Mouse (Mus musculus) megakaryocyte, adult 5-6 weeks (primary cell): ENCODE results near the gene Gm21974. TPM values are rescaled to one million over a fixed set of nuclear protein-coding genes. Genes with fewer than 3 reads are reported as not detected.
"Not testable (repeated sequence)": the region's sequence is repeated elsewhere in the genome, so short reads cannot be mapped to it uniquely, and the experiment has no call there.

Experiments
- ATAC-seq: 2 replicates; pipeline ENCODE4 v1.8.0; 2016; ENCODE audit warnings: mild to moderate bottlenecking, inconsistent platforms; ENCODE audit not compliant: poor library complexity, severe bottlenecking
- total RNA-seq, 2 experiments: library from RNA; stranded (forward) in 1 of 2; stranded (reverse) in 1 of 2; fragments of 153-499, 151-499 nt in 1 of 2; fragments of 221-1000, 200-1000 nt in 1 of 2; gene quantifications; 2 replicates each; pipeline versions ENCODE4 v1.2.3 to v1.2.4; 2015 to 2017

Gene Gm21974
- total RNA-seq, 2 experiments from 2014 or later: not detected

- ATAC-seq: 0 out of 2 replicates have a peak, but pooled peaks have one; percentile 23
Observed at GRCm38 (mm10) chr7:127918203-127918602, 22.9 kb upstream of the Gm21974 start.

GRCm38 (mm10) chr7:127915293-127915692, 20.0 kb upstream of the Gm21974 start:
- no peak for ATAC-seq

GRCm38 (mm10) chr7:127912938-127913337, 17.7 kb upstream of the Gm21974 start:
- ATAC-seq: no peak

- ATAC-seq: peak; percentile 100
Observed at GRCm38 (mm10) chr7:127912190-127912871, 17.1 kb upstream of the Gm21974 start, which contains the start of gene Kat8. Gene Kat8 (plus strand): TSS chr7:127912516.

GRCm38 (mm10) chr7:127908656-127909055, 13.4 kb upstream of the Gm21974 start:
- no peak for ATAC-seq

GRCm38 (mm10) chr7:127907939-127908338, 12.7 kb upstream of the Gm21974 start:
- no peak for ATAC-seq

- ATAC-seq: peak; percentile 86
Observed at GRCm38 (mm10) chr7:127903971-127904796, 8.9 kb upstream of the Gm21974 start, which contains the start of gene Bckdk. Gene Bckdk (plus strand): TSS chr7:127904082.

GRCm38 (mm10) chr7:127901772-127902171, 6.5 kb upstream of the Gm21974 start:
- no peak for ATAC-seq

GRCm38 (mm10) chr7:127899997-127900396, 4.7 kb upstream of the Gm21974 start:
- ATAC-seq: no peak

GRCm38 (mm10) chr7:127898179-127898956, 3.1 kb upstream of the Gm21974 start:
- ATAC-seq: no peak

- no peak for ATAC-seq
Observed at GRCm38 (mm10) chr7:127897542-127897941, 2.3 kb upstream of the Gm21974 start.

- ATAC-seq: peak; percentile 45; the same call in 1 of the 2 replicates
Observed at GRCm38 (mm10) chr7:127896384-127896783, 1.1 kb upstream of the Gm21974 start.

GRCm38 (mm10) chr7:127895891-127896290, 637 bp upstream of the Gm21974 start:
- not testable (repeated sequence) for ATAC-seq

GRCm38 (mm10) chr7:127894480-127894879, 774 bp downstream of the Gm21974 start:
- no peak for ATAC-seq

GRCm38 (mm10) chr7:127890798-127891197, 4.5 kb downstream of the Gm21974 start, which contains the start of gene Prss53:
Gene Prss53 (minus strand): TSS chr7:127890970.
- no peak for ATAC-seq

GRCm38 (mm10) chr7:127888821-127889220, 6.4 kb downstream of the Gm21974 start:
- ATAC-seq: peak; percentile 35; the same call in 1 of the 2 replicates

GRCm38 (mm10) chr7:127887781-127888180, 7.5 kb downstream of the Gm21974 start:
- no peak for ATAC-seq

GRCm38 (mm10) chr7:127887191-127887590, 8.1 kb downstream of the Gm21974 start:
- no peak for ATAC-seq

GRCm38 (mm10) chr7:127886551-127886950, 8.7 kb downstream of the Gm21974 start:
- ATAC-seq: no peak

GRCm38 (mm10) chr7:127885951-127886350, 9.3 kb downstream of the Gm21974 start:
- ATAC-seq: no peak

GRCm38 (mm10) chr7:127880431-127880830, 14.8 kb downstream of the Gm21974 start:
- no peak for ATAC-seq
